Mouse (Mus musculus): Measurements from ENCODE around the gene Rplp2.
"Not testable (repeated sequence)": the region's sequence is repeated elsewhere in the genome, so short reads cannot be mapped to it uniquely, and the experiment has no call there.

Gene Rplp2

GRCm38 (mm10) chr7:141446374-141446773, 796 bp upstream of the Rplp2 start:
- not testable (repeated sequence) for DNase-seq (ENCODE audit: low spot score in 2 of 2)

- DNase-seq (ENCODE audit: low spot score in 2 of 2) = no peak
Observed at GRCm38 (mm10) chr7:141451928-141452327, 4.8 kb downstream of the Rplp2 start.

GRCm38 (mm10) chr7:141453636-141454035, 6.5 kb downstream of the Rplp2 start:
- no peak for DNase-seq (ENCODE audit: low spot score in 2 of 2)

- DNase-seq (ENCODE audit: low spot score in 2 of 2) = peak; percentile 90 to 92
Observed at GRCm38 (mm10) chr7:141454967-141455551, 7.9 kb downstream of the Rplp2 start, which contains the start of gene Pnpla2. Pnpla2 (plus strand) TSS chr7:141455198.

GRCm38 (mm10) chr7:141455610-141456314, 8.6 kb downstream of the Rplp2 start:
- peak; percentile 67 to 78 for DNase-seq (ENCODE audit: low spot score in 2 of 2)

DNA sequence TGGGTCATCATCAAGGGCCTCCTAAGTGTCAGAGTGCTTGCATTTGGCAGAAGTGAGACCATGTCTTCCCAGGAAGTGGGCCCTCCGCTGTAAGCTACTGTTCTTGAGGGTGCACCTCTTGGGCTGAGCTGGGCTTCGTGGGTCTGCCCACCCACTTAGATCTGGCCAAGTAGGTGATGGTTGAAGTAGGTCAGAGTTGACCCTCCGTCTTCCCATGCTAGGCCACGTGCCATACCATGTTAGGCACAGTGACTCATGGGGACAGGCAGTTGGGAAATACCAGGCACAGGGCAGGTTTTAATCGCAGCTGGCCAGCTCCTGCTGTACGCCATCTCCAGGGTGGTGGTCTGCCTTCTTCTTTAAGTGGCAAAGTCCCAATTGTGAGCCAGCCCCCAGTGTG, 9.6 kb downstream of the Rplp2 start:
- no peak for DNase-seq (ENCODE audit: low spot score in 2 of 2)

DNA sequence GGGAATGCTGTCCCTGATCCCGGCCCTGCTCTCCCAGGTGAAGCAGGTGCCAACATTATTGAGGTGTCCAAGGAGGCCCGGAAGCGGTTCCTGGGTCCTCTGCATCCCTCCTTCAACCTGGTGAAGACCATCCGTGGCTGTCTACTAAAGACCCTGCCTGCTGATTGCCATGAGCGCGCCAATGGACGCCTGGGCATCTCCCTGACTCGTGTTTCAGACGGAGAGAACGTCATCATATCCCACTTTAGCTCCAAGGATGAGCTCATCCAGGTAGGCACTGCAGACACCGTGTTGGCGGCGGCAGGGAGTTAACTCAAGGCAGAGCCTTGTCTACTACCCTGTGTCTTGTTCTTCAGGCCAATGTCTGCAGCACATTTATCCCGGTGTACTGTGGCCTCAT, 10.1 kb downstream of the Rplp2 start:
- no peak for DNase-seq (ENCODE audit: low spot score in 2 of 2)

GRCm38 (mm10) chr7:141457986-141458660, 11.0 kb downstream of the Rplp2 start:
- peak; percentile 48 to 69 for DNase-seq (ENCODE audit: low spot score in 2 of 2)

DNA sequence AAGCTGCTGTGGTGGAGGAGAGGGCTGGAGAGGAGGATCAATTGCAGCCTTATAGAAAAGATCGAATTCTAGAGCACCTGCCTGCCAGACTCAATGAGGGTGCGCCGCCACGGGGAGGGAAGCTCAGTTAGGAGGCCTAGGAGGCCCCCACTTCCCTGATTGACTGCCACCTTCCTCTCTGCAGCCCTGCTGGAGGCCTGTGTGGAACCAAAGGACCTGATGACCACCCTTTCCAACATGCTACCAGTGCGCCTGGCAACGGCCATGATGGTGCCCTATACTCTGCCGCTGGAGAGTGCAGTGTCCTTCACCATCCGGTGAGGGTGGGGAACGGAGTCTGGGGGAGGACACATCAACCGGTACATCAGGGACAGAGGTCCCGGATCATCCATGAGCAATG, 11.5 kb downstream of the Rplp2 start:
- no peak for DNase-seq (ENCODE audit: low spot score in 2 of 2)

DNA sequence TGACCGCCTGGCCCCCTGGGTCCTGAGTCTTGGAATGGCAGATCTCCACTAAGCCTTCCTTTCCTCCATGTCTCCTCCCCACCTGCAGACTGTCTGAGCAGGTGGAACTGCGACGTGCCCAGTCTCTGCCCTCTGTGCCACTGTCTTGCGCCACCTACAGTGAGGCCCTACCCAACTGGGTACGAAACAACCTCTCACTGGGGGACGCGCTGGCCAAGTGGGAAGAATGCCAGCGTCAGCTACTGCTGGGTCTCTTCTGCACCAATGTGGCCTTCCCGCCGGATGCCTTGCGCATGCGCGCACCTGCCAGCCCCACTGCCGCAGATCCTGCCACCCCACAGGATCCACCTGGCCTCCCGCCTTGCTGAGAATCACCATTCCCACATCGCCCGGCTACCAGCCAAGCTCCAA, 12.1 kb downstream of the Rplp2 start:
- DNase-seq (ENCODE audit: low spot score in 2 of 2) = no peak

GRCm38 (mm10) chr7:141460001-141460390, 12.8 kb downstream of the Rplp2 start:
- no peak for DNase-seq (ENCODE audit: low spot score in 2 of 2)

- no peak for DNase-seq (ENCODE audit: low spot score in 2 of 2)
Observed at GRCm38 (mm10) chr7:141460391-141461113, 13.4 kb downstream of the Rplp2 start, which contains the start of gene Cracr2b. Cracr2b (plus strand) TSS chr7:141461094.

DNA sequence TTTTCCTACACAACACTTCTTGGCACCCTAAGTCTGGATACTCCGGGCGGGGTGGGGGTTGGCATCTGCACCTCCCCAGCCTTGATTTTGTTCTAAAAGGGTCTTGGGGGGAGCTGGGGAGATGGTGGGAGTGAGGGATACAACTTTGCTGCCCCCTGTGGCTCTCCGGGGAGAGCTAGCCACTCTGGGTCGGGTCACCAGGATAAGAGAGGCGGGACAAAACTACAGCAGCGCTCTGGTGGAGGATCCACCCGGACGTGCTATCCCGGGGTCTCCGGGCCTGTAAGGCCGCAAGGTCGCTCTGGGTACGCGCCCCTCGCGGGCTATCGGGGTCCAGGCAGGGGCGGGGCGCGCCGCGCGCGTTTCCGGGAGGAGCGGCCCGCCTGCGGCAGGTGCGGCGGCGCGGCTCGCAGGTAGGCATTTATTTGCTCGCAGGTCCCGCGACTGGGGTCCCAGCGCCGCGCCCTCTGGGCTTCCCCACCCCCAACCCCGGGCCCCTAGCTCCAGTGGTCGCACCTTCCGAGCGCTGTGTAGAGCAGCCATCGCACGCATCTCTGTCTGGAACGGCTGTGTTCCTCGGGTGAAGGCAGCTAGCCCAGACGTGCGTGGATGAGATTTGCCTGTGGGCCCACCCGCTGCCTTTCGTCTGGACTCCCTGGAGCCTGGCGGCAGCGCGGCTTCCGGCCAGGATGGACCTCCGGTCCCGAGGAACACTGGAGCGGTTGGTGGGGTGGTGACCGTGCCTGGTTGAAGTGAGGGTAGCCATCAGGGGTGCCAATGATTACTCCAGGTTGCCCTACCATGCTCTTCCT, 14.6 kb downstream of the Rplp2 start:
- DNase-seq (ENCODE audit: low spot score in 2 of 2) = no peak

GRCm38 (mm10) chr7:141462333-141462821, 15.2 kb downstream of the Rplp2 start:
- DNase-seq (ENCODE audit: low spot score in 2 of 2) = no peak

- DNase-seq (ENCODE audit: low spot score in 2 of 2) = no peak
Observed at GRCm38 (mm10) chr7:141463824-141464602, 16.8 kb downstream of the Rplp2 start.

GRCm38 (mm10) chr7:141464603-141465201, 17.5 kb downstream of the Rplp2 start:
- no peak for DNase-seq (ENCODE audit: low spot score in 2 of 2)

- DNase-seq (ENCODE audit: low spot score in 2 of 2) = no peak
Observed at GRCm38 (mm10) chr7:141465388-141466044, 18.3 kb downstream of the Rplp2 start.

- no peak for DNase-seq (ENCODE audit: low spot score in 2 of 2)
Observed at GRCm38 (mm10) chr7:141466045-141466394, 18.9 kb downstream of the Rplp2 start.

GRCm38 (mm10) chr7:141466607-141467148, 19.5 kb downstream of the Rplp2 start:
- DNase-seq (ENCODE audit: low spot score in 2 of 2) = no peak

All from natural killer cell, adult 2 months (primary cell).